Mouse (Mus musculus): ENCODE results near the gene Gdpd5. TPM values are rescaled to one million over a fixed set of nuclear protein-coding genes. Genes with fewer than 3 reads are reported as not detected.

Gdpd5 gene
- polyA plus RNA-seq, 1 experiment from 2014 or later = 17.3 TPM

GRCm38 (mm10) chr7:99411047-99411779, 30.0 kb downstream of the Gdpd5 start:
- 25% methylated on average over 6 of the region's 6 CpGs for WGBS
- H3K9ac ChIP-seq = no peak overlapping the region
- ATAC-seq (replicated peaks; ENCODE audit: low FRiP score) = no peak

DNA sequence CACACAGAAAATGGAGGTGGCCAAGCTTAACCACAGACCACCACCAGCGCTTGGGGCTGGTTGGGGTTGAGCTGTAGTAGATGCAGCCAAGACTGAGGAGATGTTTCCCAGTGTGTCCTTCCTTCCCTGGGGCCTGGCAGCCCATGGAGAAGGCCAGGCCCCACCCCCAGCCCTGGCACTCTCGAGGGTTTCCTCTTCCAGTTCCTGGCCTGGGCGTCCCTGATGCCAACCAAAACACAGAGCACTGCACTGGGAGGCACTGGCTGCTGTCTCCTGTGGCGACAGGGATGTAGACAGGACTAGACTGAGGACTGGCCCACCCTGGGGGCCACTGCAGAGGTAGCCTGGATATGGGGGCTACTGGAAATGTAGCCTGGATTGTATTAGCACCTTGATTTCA, 33.8 kb downstream of the Gdpd5 start:
- Histone ChIP-seq H3K27me3 (no peaks in the 10 kb centered on the region), H3K4me1 (peaks cover 23% of the 10 kb centered on the region), H3K4me3 (replicated peaks) (no peak overlapping the region), H3K9ac (no peak overlapping the region), H3K4me2 (no peak overlapping the region), H3K36me3 (no peaks in the 10 kb centered on the region; the same call in 1 of the 2 replicates), H3K27ac (no peak overlapping the region), H3K9me3 (replicated peaks) (no peaks in the 10 kb centered on the region)
- no peak for ATAC-seq (replicated peaks; ENCODE audit: low FRiP score)
- WGBS = 79% methylated on average over 4 of the region's 4 CpGs

More at GRCm38 (mm10) chr7:99411047-99411779, 30.0 kb downstream of the Gdpd5 start:
- no peak overlapping the region for H3K4me2 ChIP-seq
- no peaks in the 10 kb centered on the region; the same call in 1 of the 2 replicates for H3K36me3 ChIP-seq
- peak overlapping the region; percentile 76 for H3K27ac ChIP-seq
- H3K4me3 ChIP-seq (replicated peaks) = no peak overlapping the region
- H3K27me3 ChIP-seq = no peaks in the 10 kb centered on the region
- H3K9me3 ChIP-seq (replicated peaks) = no peaks in the 10 kb centered on the region
- peaks cover 37% of the 10 kb centered on the region for H3K4me1 ChIP-seq

DNA sequence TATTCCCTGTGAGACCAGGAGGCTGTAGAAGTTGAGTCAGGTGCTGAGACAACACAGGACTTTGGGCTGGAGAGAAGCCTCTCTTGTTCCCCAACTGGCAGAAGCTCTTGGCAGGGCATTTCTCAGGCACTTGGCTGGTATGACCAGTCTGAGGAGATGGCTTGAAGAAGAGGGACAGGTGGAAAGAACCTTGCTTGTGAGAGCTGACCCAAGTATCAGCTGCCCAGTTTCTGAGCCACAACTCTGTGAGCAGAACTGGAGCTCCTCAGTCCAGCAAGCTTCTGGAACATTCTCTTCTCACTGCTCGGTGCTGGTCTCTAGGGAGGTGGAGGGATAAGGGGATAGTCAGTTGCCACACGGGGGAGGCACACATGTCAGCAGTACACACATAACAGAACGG, 38.1 kb downstream of the Gdpd5 start:
- ATAC-seq (replicated peaks; ENCODE audit: low FRiP score) = no peak
- Histone ChIP-seq H3K4me1 (peaks cover 21% of the 10 kb centered on the region), H3K27ac (no peak overlapping the region), H3K4me3 (replicated peaks) (no peak overlapping the region), H3K36me3 (no peaks in the 10 kb centered on the region; the same call in 1 of the 2 replicates), H3K4me2 (no peak overlapping the region), H3K9ac (no peak overlapping the region), H3K27me3 (no peaks in the 10 kb centered on the region), H3K9me3 (replicated peaks) (no peaks in the 10 kb centered on the region)
- WGBS = 62% methylated on average over 3 of the region's 3 CpGs

DNA sequence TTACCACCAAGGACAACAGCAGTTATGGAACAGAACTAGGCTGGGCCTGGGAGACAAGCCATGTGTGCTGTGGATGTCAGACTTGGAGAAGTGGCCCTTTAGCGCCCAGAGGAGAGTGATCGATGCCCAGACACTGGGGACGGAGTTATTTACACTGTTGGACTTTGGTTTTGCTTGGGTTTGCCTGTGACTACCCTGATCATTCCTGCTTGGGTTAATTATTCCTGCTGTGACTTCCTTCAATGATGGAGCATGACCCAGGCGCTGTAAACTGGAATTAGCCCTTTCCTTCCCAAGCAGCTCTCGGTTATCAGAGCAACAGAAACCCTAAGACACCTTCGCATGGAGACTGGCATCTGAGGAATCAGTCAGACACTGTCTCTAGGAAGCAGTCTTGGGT, 39.8 kb downstream of the Gdpd5 start:
- Histone ChIP-seq H3K4me2 (no peak overlapping the region), H3K27ac (0 out of 2 replicates have a peak overlapping the region, but pooled peaks have one; percentile 22), H3K9ac (no peak overlapping the region), H3K27me3 (no peaks in the 10 kb centered on the region), H3K9me3 (replicated peaks) (no peaks in the 10 kb centered on the region), H3K36me3 (no peaks in the 10 kb centered on the region), H3K4me3 (replicated peaks) (no peak overlapping the region), H3K4me1 (peaks cover 27% of the 10 kb centered on the region)
- 66% methylated on average over 6 of the region's 6 CpGs for WGBS
- ATAC-seq (replicated peaks; ENCODE audit: low FRiP score) = no peak

GRCm38 (mm10) chr7:99424538-99425155, 43.4 kb downstream of the Gdpd5 start:
- no peaks in the 10 kb centered on the region for H3K9me3 ChIP-seq (replicated peaks)
- 27% methylated on average over 8 of the region's 8 CpGs for WGBS
- H3K4me2 ChIP-seq = no peak overlapping the region
- H3K27ac ChIP-seq = peak overlapping the region; percentile 79
- peaks cover 27% of the 10 kb centered on the region for H3K4me1 ChIP-seq
- H3K27me3 ChIP-seq = no peaks in the 10 kb centered on the region
- no peaks in the 10 kb centered on the region for H3K36me3 ChIP-seq
- ATAC-seq (replicated peaks; ENCODE audit: low FRiP score) = peak; percentile 79
- H3K9ac ChIP-seq = no peak overlapping the region
- H3K4me3 ChIP-seq (replicated peaks) = no peak overlapping the region

- peak overlapping the region; percentile 79 for H3K27ac ChIP-seq
- ATAC-seq (replicated peaks; ENCODE audit: low FRiP score) = no peak
- H3K4me3 ChIP-seq (replicated peaks) = no peak overlapping the region
- H3K4me1 ChIP-seq = peaks cover 27% of the 10 kb centered on the region
- H3K36me3 ChIP-seq = no peaks in the 10 kb centered on the region
- H3K27me3 ChIP-seq = no peaks in the 10 kb centered on the region
- no peaks in the 10 kb centered on the region for H3K9me3 ChIP-seq (replicated peaks)
- WGBS = 86% methylated on average over 4 of the region's 4 CpGs
- H3K4me2 ChIP-seq = no peak overlapping the region
- no peak overlapping the region for H3K9ac ChIP-seq
Measured at GRCm38 (mm10) chr7:99425706-99426105, 44.5 kb downstream of the Gdpd5 start.

GRCm38 (mm10) chr7:99427031-99427430, 45.8 kb downstream of the Gdpd5 start:
- Histone ChIP-seq H3K36me3 (no peaks in the 10 kb centered on the region), H3K27ac (no peak overlapping the region), H3K4me1 (peaks cover 22% of the 10 kb centered on the region), H3K9ac (no peak overlapping the region), H3K4me3 (replicated peaks) (no peak overlapping the region), H3K9me3 (replicated peaks) (no peaks in the 10 kb centered on the region), H3K4me2 (no peak overlapping the region), H3K27me3 (no peaks in the 10 kb centered on the region)
- no peak for ATAC-seq (replicated peaks; ENCODE audit: low FRiP score)
- WGBS = 66% methylated on average over 10 of the region's 10 CpGs

GRCm38 (mm10) chr7:99427987-99428386, 46.8 kb downstream of the Gdpd5 start:
- H3K4me2 ChIP-seq = no peak overlapping the region
- no peak for ATAC-seq (replicated peaks; ENCODE audit: low FRiP score)
- H3K9me3 ChIP-seq (replicated peaks) = no peaks in the 10 kb centered on the region
- H3K4me3 ChIP-seq (replicated peaks) = no peak overlapping the region
- H3K36me3 ChIP-seq = no peaks in the 10 kb centered on the region
- H3K27me3 ChIP-seq = no peaks in the 10 kb centered on the region
- H3K27ac ChIP-seq = no peak overlapping the region
- peaks cover 31% of the 10 kb centered on the region for H3K4me1 ChIP-seq
- WGBS = 90% methylated on average over 3 of the region's 3 CpGs
- no peak overlapping the region for H3K9ac ChIP-seq

GRCm38 (mm10) chr7:99428836-99429235, 47.6 kb downstream of the Gdpd5 start:
- H3K4me3 ChIP-seq (replicated peaks) = no peak overlapping the region
- H3K4me1 ChIP-seq = peaks cover 33% of the 10 kb centered on the region
- ATAC-seq (replicated peaks; ENCODE audit: low FRiP score) = no peak
- H3K9me3 ChIP-seq (replicated peaks) = no peaks in the 10 kb centered on the region
- H3K4me2 ChIP-seq = no peak overlapping the region
- no peak overlapping the region for H3K27ac ChIP-seq
- no peaks in the 10 kb centered on the region for H3K36me3 ChIP-seq
- WGBS = 85% methylated on average over 5 of the region's 5 CpGs
- H3K9ac ChIP-seq = no peak overlapping the region
- no peaks in the 10 kb centered on the region for H3K27me3 ChIP-seq

DNA sequence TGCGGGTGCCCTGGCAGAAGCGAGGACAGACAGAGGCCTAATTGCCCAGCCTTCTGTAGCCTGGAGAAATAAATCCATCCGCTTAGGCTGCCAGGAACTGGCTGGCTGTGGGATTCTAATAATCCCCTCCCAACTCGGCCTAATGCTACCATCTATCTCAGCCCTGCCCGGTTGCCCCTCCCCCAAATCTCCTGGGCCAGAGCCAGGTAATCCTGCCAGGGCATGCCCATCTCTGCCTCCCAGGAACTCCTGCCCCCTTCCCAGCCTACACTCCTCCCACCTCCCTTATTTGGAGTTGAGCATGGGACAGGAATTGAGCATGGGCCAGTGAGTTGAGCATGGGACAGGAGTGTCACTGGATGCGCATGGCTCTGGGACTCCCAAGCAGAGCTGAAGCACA, 48.6 kb downstream of the Gdpd5 start:
- no peak overlapping the region for H3K9ac ChIP-seq
- no peaks in the 10 kb centered on the region for H3K9me3 ChIP-seq (replicated peaks)
- no peaks in the 10 kb centered on the region for H3K27me3 ChIP-seq
- no peak overlapping the region for H3K4me2 ChIP-seq
- no peaks in the 10 kb centered on the region for H3K36me3 ChIP-seq
- peaks cover 33% of the 10 kb centered on the region for H3K4me1 ChIP-seq
- H3K4me3 ChIP-seq (replicated peaks) = no peak overlapping the region
- no peak for ATAC-seq (replicated peaks; ENCODE audit: low FRiP score)
- H3K27ac ChIP-seq = no peak overlapping the region; the same call in 1 of the 2 replicates
- 56% methylated on average over 6 of the region's 6 CpGs for WGBS

DNA sequence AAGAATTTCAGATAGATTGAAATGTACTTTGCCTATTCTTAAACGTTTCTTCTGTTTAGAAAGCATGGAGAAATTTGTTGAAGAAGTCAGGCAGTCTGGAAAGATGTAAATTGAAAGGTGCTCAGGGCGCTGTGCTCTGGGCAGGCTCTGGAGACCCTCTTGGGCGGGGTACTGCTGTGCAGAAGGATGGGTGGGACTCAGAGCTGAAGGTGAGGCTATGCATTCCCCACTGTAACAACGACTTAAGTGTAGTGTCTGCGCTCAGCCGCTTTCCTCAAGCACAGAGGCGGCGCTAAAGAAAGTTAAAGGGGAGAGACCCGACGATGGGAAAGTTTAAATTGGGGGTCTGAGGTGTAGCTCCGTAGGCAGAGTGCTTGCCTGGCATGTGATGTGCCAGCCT, 49.0 kb downstream of the Gdpd5 start:
- peaks cover 32% of the 10 kb centered on the region; the same call in 1 of the 2 replicates for H3K4me1 ChIP-seq
- WGBS = 69% methylated on average over 11 of the region's 11 CpGs
- no peak for ATAC-seq (replicated peaks; ENCODE audit: low FRiP score)

DNA sequence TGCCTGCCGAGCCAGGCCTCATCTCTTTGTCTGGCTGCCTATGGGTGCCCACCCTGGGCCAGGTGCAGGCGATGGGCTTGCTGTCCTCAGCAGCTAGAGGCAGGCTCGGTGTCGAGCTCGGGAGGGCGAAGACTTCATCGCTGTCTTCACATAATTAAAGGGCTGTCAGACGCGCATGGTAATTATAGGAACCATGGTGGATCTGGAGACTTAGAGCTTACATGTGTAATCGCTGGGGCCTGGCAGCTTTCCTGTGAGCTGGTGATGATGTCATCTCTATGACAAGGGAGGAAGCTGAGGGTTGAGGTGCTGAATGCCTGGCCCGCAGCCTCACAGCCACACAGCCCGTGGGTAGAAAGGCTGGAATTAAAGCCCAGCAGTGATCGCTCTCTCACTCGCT, 51.0 kb downstream of the Gdpd5 start:
- H3K9ac ChIP-seq = no peak overlapping the region
- no peak for ATAC-seq (replicated peaks; ENCODE audit: low FRiP score)

More for the DNA sequence above, 49.0 kb downstream of the Gdpd5 start:
- H3K4me3 ChIP-seq (replicated peaks) = no peak overlapping the region
- no peaks in the 10 kb centered on the region for H3K27me3 ChIP-seq
- no peaks in the 10 kb centered on the region for H3K9me3 ChIP-seq (replicated peaks)
- H3K9ac ChIP-seq = no peak overlapping the region
- no peak overlapping the region for H3K27ac ChIP-seq
- no peaks in the 10 kb centered on the region for H3K36me3 ChIP-seq
- H3K4me2 ChIP-seq = no peak overlapping the region

More for the DNA sequence above, 51.0 kb downstream of the Gdpd5 start:
- Histone ChIP-seq H3K27me3 (no peaks in the 10 kb centered on the region), H3K9me3 (replicated peaks) (no peaks in the 10 kb centered on the region), H3K4me1 (peaks cover 44% of the 10 kb centered on the region), H3K4me3 (replicated peaks) (no peak overlapping the region), H3K36me3 (no peaks in the 10 kb centered on the region), H3K27ac (0 out of 2 replicates have a peak overlapping the region, but pooled peaks have one; percentile 7), H3K4me2 (no peak overlapping the region)
- WGBS = 57% methylated on average over 14 of the region's 14 CpGs

All from kidney, embryonic 15.5 days (tissue).